Mouse (Mus musculus) mouse embryonic stem cell (cell line): Measurements from ENCODE around the gene 2310002L09Rik.
"Not testable (repeated sequence)": the region's sequence is repeated elsewhere in the genome, so short reads cannot be mapped to it uniquely, and the experiment has no call there.

Experiments
- in situ Hi-C, 2 experiments: fragments of 300-500 bp; cut with MboI; formaldehyde crosslinking; loops; 1 replicate in 1 of 2; 3 replicates in 1 of 2; pipeline ENCODE4 v1.14.3; 2019 to 2020; ENCODE audit warnings: low sequenced_read_pairs in 2 of 2, low pct_unique_long_range_greater_than_20kb in 1 of 2, mixed read lengths in 1 of 2; ENCODE audit not compliant: unreplicated experiment in 1 of 2

Gene 2310002L09Rik

GRCm38 (mm10) chr4:73950375-73950896, at the start of gene 2310002L09Rik:
Gene 2310002L09Rik (minus strand): TSS chr4:73950846.
- in situ Hi-C loops = no loop called here

GRCm38 (mm10) chr4:73980454-73980853, 29.8 kb upstream of the 2310002L09Rik start:
- in situ Hi-C loops = no loop called here

GRCm38 (mm10) chr4:73920660-73921059, 30.0 kb downstream of the 2310002L09Rik start, which contains the start of gene Gm11756:
Gene Gm11756 (minus strand): TSS chr4:73920760.
- in situ Hi-C loops = loop anchor here in 1 of 2 experiments (10.0 kb wide), 1 partner anchor 56 kb away; no protein-coding TSS in a partner anchor

GRCm38 (mm10) chr4:73905853-73906252, 44.8 kb downstream of the 2310002L09Rik start, which contains the start of gene Gm13871:
Gene Gm13871 (minus strand): TSS chr4:73905953.
- in situ Hi-C loops = not testable (repeated sequence)

GRCm38 (mm10) chr4:73891012-73891411, 59.6 kb downstream of the 2310002L09Rik start, which contains the start of gene Gm11757:
Gene Gm11757 (minus strand): TSS chr4:73891112.
- in situ Hi-C loops = not testable (repeated sequence)
